Mouse (Mus musculus): ENCODE data around the gene Tmem107. TPM values are rescaled to one million over a fixed set of nuclear protein-coding genes. Genes with fewer than 3 reads are reported as not detected.

The Tmem107 gene
- polyA plus RNA-seq, 1 experiment from 2014 or later: 60.8 TPM

GRCm38 (mm10) chr11:69061255-69061912 is 9.2 kb upstream of the Tmem107 start:
- H3K4me1 ChIP-seq: peaks cover 58% of the 10 kb centered on the region
- H3K9me3 ChIP-seq: no peaks in the 10 kb centered on the region
- peak overlapping the region; percentile 88 for H3K4me3 ChIP-seq
- WGBS: 9% methylated on average over 17 of the region's 17 CpGs
- H3K36me3 ChIP-seq (replicated peaks): no peaks in the 10 kb centered on the region
- H3K27ac ChIP-seq: peak overlapping the region; percentile 30; the same call in 1 of the 2 replicates
- DNase-seq (ENCODE audit: extremely low spot score, low spot score): peak; percentile 47
- H3K27me3 ChIP-seq (ENCODE audit: poor library complexity, severe bottlenecking): 0 out of 2 replicates have a peak, but pooled peaks cover 9% of the 10 kb centered on the region

DNA sequence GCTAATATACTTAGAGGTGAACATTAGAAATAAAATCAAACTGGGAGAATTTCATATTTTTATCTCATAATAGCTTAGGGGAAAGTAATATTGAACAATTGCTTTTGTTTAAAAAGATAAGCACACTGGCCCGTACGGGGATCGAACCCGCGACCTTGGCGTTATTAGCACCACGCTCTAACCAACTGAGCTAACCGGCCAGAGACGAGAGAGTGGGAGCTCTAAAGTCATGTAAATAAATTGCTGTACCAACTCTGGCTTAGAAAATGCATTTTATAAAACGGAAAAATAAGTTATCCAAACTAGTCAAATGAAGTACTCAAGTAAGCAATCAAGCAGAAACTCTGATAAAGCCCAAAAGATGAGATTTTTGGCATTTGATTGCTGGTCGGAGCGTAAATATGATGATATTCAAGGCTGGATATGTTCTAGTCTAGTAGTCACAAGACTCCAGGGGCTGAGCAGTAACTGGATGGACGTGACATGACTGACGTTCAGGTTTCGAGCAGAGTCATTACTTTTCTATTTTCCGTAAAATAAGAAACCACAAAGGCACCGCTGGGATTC is 8.3 kb upstream of the Tmem107 start:
- peak overlapping the region; percentile 67 for H3K27ac ChIP-seq
- no peaks in the 10 kb centered on the region for H3K36me3 ChIP-seq (replicated peaks)
- 0 out of 2 replicates have a peak, but pooled peaks cover 9% of the 10 kb centered on the region for H3K27me3 ChIP-seq (ENCODE audit: poor library complexity, severe bottlenecking)
- DNase-seq (ENCODE audit: extremely low spot score, low spot score): peak; percentile 71
- H3K4me1 ChIP-seq: peaks cover 67% of the 10 kb centered on the region
- no peaks in the 10 kb centered on the region for H3K9me3 ChIP-seq
- peak overlapping the region; percentile 88 for H3K4me3 ChIP-seq
- WGBS: under 1% methylated on average over 17 of the region's 17 CpGs

GRCm38 (mm10) chr11:69062761-69063224 is 7.8 kb upstream of the Tmem107 start:
- WGBS: under 1% methylated on average over 19 of the region's 19 CpGs
- Histone ChIP-seq H3K4me3 (peak overlapping the region; percentile 88), H3K36me3 (replicated peaks) (no peaks in the 10 kb centered on the region), H3K9me3 (no peaks in the 10 kb centered on the region), H3K27me3 (ENCODE audit: poor library complexity, severe bottlenecking) (0 out of 2 replicates have a peak, but pooled peaks cover 9% of the 10 kb centered on the region), H3K4me1 (peaks cover 68% of the 10 kb centered on the region), H3K27ac (peak overlapping the region; percentile 89)
- peak; percentile 95 for DNase-seq (ENCODE audit: extremely low spot score, low spot score)

- Histone ChIP-seq H3K4me3 (peak overlapping the region; percentile 88), H3K27ac (peak overlapping the region; percentile 89), H3K4me1 (peaks cover 61% of the 10 kb centered on the region), H3K36me3 (replicated peaks) (no peaks in the 10 kb centered on the region), H3K9me3 (no peaks in the 10 kb centered on the region), H3K27me3 (ENCODE audit: poor library complexity, severe bottlenecking) (0 out of 2 replicates have a peak, but pooled peaks cover 9% of the 10 kb centered on the region)
- peak; percentile 95 for DNase-seq (ENCODE audit: extremely low spot score, low spot score)
- under 1% methylated on average over 31 of the region's 31 CpGs for WGBS
Measured at GRCm38 (mm10) chr11:69063413-69064201, 7.0 kb upstream of the Tmem107 start.

GRCm38 (mm10) chr11:69064259-69065133 is 6.1 kb upstream of the Tmem107 start:
- H3K27ac ChIP-seq: peak overlapping the region; percentile 89
- DNase-seq (ENCODE audit: extremely low spot score, low spot score): no peak
- H3K36me3 ChIP-seq (replicated peaks): no peaks in the 10 kb centered on the region
- peak overlapping the region; percentile 88 for H3K4me3 ChIP-seq
- peaks cover 56% of the 10 kb centered on the region for H3K4me1 ChIP-seq
- H3K27me3 ChIP-seq (ENCODE audit: poor library complexity, severe bottlenecking): 0 out of 2 replicates have a peak, but pooled peaks cover 9% of the 10 kb centered on the region
- WGBS: 40% methylated on average over 9 of the region's 9 CpGs
- no peaks in the 10 kb centered on the region for H3K9me3 ChIP-seq

DNA sequence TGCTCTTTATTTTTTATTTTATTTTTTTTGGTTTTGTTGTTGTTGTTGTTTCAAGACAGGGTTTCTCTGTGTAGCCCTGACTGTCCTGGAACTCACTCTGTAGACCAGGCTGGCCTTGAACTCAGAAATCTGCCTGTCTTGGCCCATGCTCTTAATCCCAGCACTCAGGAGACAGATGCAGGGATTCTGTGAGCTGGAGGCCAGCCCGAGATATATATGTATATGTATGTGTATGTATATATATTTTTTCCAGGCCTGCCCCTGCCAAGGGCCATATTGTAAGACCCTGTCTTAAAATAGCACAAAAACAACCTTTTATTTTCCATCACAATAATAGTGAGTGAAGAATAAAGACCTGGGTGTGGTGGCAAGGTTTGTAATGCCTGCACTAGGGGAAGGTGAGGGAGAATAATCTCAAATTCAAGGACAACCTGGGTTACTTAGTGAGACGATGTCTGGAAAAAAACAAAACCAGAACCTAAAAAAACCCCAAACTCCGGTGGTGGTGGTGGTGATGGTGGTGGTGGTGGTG is 5.1 kb upstream of the Tmem107 start:
- 0 out of 2 replicates have a peak, but pooled peaks cover 9% of the 10 kb centered on the region for H3K27me3 ChIP-seq (ENCODE audit: poor library complexity, severe bottlenecking)
- no peaks in the 10 kb centered on the region for H3K9me3 ChIP-seq
- peak overlapping the region; percentile 60; the same call in 1 of the 2 replicates for H3K4me3 ChIP-seq
- no peak overlapping the region for H3K27ac ChIP-seq
- no peak for DNase-seq (ENCODE audit: extremely low spot score, low spot score)
- peaks cover 56% of the 10 kb centered on the region for H3K4me1 ChIP-seq
- no peaks in the 10 kb centered on the region for H3K36me3 ChIP-seq (replicated peaks)
- 57% methylated on average over 3 of the region's 3 CpGs for WGBS

DNA sequence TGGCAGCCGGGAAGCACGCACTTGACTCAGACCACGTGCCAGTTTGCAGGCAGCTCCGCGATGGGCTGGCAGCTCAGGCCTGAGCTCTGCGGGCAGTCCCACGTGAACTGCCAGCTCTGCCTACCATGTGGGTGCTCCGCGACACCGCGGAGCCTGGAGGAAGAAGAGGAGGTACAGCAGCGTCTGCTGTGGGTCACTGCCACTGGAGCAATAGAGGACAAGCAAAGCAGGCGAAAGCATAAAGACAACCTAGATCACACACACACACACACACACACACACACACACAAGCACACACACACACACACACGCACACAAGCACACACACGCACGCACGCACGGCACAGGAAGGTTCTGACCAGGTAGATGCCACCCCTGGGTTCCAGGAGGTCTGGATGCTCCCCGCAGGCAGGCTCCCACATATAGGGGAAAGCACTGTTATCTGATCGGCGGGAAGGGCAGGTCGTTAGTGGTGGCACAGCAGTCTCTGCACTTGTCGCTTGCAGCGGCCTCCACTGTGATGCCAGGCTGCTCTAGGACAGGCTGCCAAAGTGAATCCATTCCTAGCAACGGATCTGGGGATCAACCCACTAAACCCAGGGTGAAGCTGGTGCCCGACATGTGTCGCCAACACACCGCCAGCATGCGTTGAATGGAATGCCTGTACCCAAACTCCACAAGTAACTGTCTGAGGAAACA is 4.3 kb upstream of the Tmem107 start:
- DNase-seq (ENCODE audit: extremely low spot score, low spot score): no peak
- 0 out of 2 replicates have a peak, but pooled peaks cover 4% of the 10 kb centered on the region for H3K27me3 ChIP-seq (ENCODE audit: poor library complexity, severe bottlenecking)
- 2% methylated on average over 26 of the region's 29 CpGs for WGBS
- H3K4me3 ChIP-seq: peak overlapping the region; percentile 60
- H3K36me3 ChIP-seq (replicated peaks): no peaks in the 10 kb centered on the region
- no peaks in the 10 kb centered on the region for H3K9me3 ChIP-seq
- peaks cover 54% of the 10 kb centered on the region for H3K4me1 ChIP-seq
- peak overlapping the region; percentile 78 for H3K27ac ChIP-seq

DNA sequence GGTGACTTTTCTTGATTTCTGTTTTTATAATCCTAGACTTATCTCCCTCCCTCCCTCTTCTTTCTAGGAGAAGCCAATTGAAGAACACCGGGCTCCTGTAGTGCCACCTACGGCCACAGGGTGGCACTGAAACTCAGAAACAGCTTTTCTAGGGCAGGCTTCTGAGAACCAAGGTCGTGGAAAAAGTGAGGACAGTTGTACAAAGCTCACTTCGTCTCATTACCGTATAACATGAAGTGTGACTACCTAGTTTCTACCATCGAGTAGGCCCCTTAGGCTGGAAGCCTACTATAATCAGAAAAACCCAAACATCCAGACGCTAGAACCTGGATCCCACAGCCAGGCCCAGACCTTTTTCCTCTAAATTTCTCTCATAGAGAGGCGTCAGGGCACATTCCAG is 3.6 kb upstream of the Tmem107 start:
- H3K9me3 ChIP-seq: no peaks in the 10 kb centered on the region
- WGBS: 10% methylated on average over 8 of the region's 8 CpGs
- DNase-seq (ENCODE audit: extremely low spot score, low spot score): peak; percentile 86

GRCm38 (mm10) chr11:69067601-69068000 is 3.0 kb upstream of the Tmem107 start:
- 56% methylated on average over 6 of the region's 6 CpGs for WGBS
- H3K9me3 ChIP-seq: no peaks in the 10 kb centered on the region
- no peak for DNase-seq (ENCODE audit: extremely low spot score, low spot score)
- H3K4me1 ChIP-seq: peaks cover 59% of the 10 kb centered on the region
- H3K27me3 ChIP-seq (ENCODE audit: poor library complexity, severe bottlenecking): no peaks in the 10 kb centered on the region
- peak overlapping the region; percentile 60; the same call in 1 of the 2 replicates for H3K4me3 ChIP-seq
- no peaks in the 10 kb centered on the region for H3K36me3 ChIP-seq (replicated peaks)
- H3K27ac ChIP-seq: no peak overlapping the region

More for the DNA sequence above, 3.6 kb upstream of the Tmem107 start:
- peak overlapping the region; percentile 60 for H3K4me3 ChIP-seq
- H3K27ac ChIP-seq: peak overlapping the region; percentile 78
- H3K36me3 ChIP-seq (replicated peaks): no peaks in the 10 kb centered on the region
- H3K27me3 ChIP-seq (ENCODE audit: poor library complexity, severe bottlenecking): no peaks in the 10 kb centered on the region
- peaks cover 54% of the 10 kb centered on the region for H3K4me1 ChIP-seq

- Histone ChIP-seq H3K36me3 (replicated peaks) (no peaks in the 10 kb centered on the region), H3K27me3 (ENCODE audit: poor library complexity, severe bottlenecking) (no peaks in the 10 kb centered on the region), H3K4me3 (peak overlapping the region; percentile 75), H3K4me1 (peaks cover 63% of the 10 kb centered on the region), H3K9me3 (no peaks in the 10 kb centered on the region), H3K27ac (peak overlapping the region; percentile 95)
- DNase-seq (ENCODE audit: extremely low spot score, low spot score): no peak
- WGBS: under 1% methylated on average over 13 of the region's 13 CpGs
Measured at GRCm38 (mm10) chr11:69070093-69070492, 513 bp upstream of the Tmem107 start.

DNA sequence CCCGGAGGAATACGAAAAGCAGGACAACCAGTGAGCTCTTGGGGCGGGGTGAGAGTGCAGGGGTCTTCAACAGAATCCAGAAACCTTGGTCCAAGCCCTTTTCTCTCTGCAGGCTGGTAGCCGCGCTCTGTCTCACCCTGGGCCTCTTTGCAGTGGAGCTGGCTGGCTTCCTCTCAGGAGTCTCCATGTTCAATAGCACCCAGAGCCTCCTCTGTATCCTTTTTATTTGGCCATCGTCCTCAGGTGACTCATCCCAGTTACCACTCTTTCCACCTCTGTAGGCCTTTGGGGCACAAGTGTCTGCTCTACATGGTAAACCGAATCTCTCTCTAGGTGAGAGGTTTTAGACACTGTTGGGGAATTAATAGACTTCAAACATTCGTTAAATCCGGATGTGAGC is 656 bp downstream of the Tmem107 start:
- peaks cover 58% of the 10 kb centered on the region for H3K4me1 ChIP-seq
- H3K4me3 ChIP-seq: peak overlapping the region; percentile 75
- no peak for DNase-seq (ENCODE audit: extremely low spot score, low spot score)
- no peaks in the 10 kb centered on the region for H3K9me3 ChIP-seq
- peak overlapping the region; percentile 95 for H3K27ac ChIP-seq
- 25% methylated on average over 9 of the region's 9 CpGs for WGBS
- no peaks in the 10 kb centered on the region for H3K27me3 ChIP-seq (ENCODE audit: poor library complexity, severe bottlenecking)
- no peaks in the 10 kb centered on the region for H3K36me3 ChIP-seq (replicated peaks)

All from forebrain, embryonic 10.5 days (tissue).